Mouse (Mus musculus) liver, embryonic 14.5 days (tissue): ENCODE measurements at regions not wholly inside any gene's neighbourhood (a gene's known extent, or its start where the extent isn't known, plus 50 kb on each side); places are given as distances from the start of the nearest gene placed in this dataset.

ENCODE experiments used
- CTCF ChIP-seq: IDR thresholded peaks from 2 replicates; pipeline ENCODE4 v1.5.1; 2016; ENCODE audit warnings: antibody characterized with exemption, low read depth, control low read depth
- EP300 ChIP-seq: IDR thresholded peaks from 2 replicates; pipeline ENCODE4 v1.6.1; 2016; ENCODE audit warnings: antibody characterized with exemption, low read depth

DNA sequence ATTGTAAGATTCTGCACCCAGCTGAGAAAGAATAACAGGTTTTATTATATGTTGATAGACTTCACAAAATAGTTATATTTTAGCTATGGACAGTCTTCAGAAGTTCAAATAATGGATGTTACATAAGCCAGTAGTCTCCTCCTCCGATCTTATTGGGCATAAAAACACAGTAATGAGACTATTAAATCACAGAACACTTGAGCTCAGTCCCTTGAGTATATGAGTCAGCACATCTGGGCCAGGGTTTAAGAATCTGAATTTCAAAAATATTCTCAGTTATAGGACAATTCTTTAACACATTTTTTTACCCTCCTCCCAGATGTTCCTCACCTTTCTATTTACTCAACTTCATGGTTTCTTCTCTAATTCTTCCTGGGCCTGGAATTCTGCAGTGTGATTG is 1075.9 kb upstream of the Lrrc6 start:
- TF ChIP-seq CTCF (no peak), EP300 (no peak)
